Mouse (Mus musculus): ENCODE results near the gene Foxo1. TPM values are rescaled to one million over a fixed set of nuclear protein-coding genes. Genes with fewer than 3 reads are reported as not detected.

Gene Foxo1
- polyA plus RNA-seq, 1 experiment: 8.5 TPM

- TF ChIP-seq POLR2A (IDR thresholded peaks at IDR 0.05; ENCODE audit: extremely low read depth, insufficient read depth, low read length): no peak
- no peak for TF ChIP-seq CTCF (IDR thresholded peaks at IDR 0.05; ENCODE audit: extremely low read depth, insufficient read depth, low read length)
- no peak overlapping the region for H3K27ac ChIP-seq (ENCODE audit: insufficient read depth, low read length)
- no peak overlapping the region for H3K4me3 ChIP-seq (ENCODE audit: insufficient read depth, low read length)
- no peaks in the 10 kb centered on the region for H3K4me1 ChIP-seq (ENCODE audit: control insufficient read depth, insufficient read depth, low read length)
Observed at GRCm38 (mm10) chr3:52376974-52377373, 108.8 kb downstream of the Foxo1 start.

GRCm38 (mm10) chr3:52383351-52383750 lies 115.2 kb downstream of the Foxo1 start:
- H3K4me1 ChIP-seq (ENCODE audit: control insufficient read depth, insufficient read depth, low read length): no peaks in the 10 kb centered on the region
- no peak overlapping the region for H3K4me3 ChIP-seq (ENCODE audit: insufficient read depth, low read length)
- no peak for TF ChIP-seq POLR2A (IDR thresholded peaks at IDR 0.05; ENCODE audit: extremely low read depth, insufficient read depth, low read length)
- no peak for TF ChIP-seq CTCF (IDR thresholded peaks at IDR 0.05; ENCODE audit: extremely low read depth, insufficient read depth, low read length)
- H3K27ac ChIP-seq (ENCODE audit: insufficient read depth, low read length): no peak overlapping the region

DNA sequence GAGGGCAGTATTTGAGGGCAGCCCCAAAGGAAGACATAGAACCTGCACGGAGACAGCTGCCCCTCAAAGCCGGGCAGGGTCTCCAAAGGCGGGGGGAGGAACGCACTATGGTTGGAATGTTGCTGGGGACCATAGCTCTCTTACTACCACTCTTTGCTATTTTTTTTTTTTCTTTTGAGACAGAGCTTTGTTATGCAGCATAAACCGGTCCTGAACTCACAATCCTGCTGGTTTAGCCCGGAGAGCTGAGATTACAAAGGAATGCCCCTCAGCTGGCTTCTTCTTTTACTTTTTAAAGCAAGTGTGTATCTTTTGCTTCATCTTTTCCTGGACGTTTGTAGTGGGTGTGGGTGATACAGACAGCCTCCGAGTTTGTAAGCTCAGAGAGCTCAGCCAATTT lies 118.2 kb downstream of the Foxo1 start:
- no peaks in the 10 kb centered on the region for H3K4me1 ChIP-seq (ENCODE audit: control insufficient read depth, insufficient read depth, low read length)
- H3K4me3 ChIP-seq (ENCODE audit: insufficient read depth, low read length): no peak overlapping the region
- H3K27ac ChIP-seq (ENCODE audit: insufficient read depth, low read length): no peak overlapping the region
- TF ChIP-seq CTCF (IDR thresholded peaks at IDR 0.05; ENCODE audit: extremely low read depth, insufficient read depth, low read length) (no peak), POLR2A (IDR thresholded peaks at IDR 0.05; ENCODE audit: extremely low read depth, insufficient read depth, low read length) (no peak)

DNA sequence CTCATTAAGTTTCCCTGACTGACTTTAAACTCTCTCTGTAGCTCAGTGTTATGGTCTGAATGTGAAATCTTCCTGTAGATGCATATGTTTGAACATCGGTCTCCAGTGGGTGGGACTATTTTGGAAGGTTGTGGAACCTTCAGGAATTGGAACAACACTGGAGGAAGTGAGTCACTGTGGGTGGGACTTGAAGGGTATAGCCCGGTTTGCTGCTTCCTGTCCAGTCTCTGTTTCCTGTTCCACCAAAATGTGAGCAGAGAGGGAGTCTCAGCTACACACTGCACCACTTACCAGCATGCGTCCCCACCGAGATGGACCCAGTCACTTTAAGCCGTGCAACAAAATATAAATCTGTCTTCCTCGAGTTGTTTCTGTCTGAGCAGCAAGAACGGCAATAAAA lies 122.2 kb downstream of the Foxo1 start:
- Histone ChIP-seq H3K4me3 (ENCODE audit: insufficient read depth, low read length) (no peak overlapping the region), H3K4me1 (ENCODE audit: control insufficient read depth, insufficient read depth, low read length) (peaks cover 2% of the 10 kb centered on the region; the same call in 1 of the 2 replicates), H3K27ac (ENCODE audit: insufficient read depth, low read length) (no peak overlapping the region)
- TF ChIP-seq POLR2A (IDR thresholded peaks at IDR 0.05; ENCODE audit: extremely low read depth, insufficient read depth, low read length) (no peak), CTCF (IDR thresholded peaks at IDR 0.05; ENCODE audit: extremely low read depth, insufficient read depth, low read length) (no peak)

DNA sequence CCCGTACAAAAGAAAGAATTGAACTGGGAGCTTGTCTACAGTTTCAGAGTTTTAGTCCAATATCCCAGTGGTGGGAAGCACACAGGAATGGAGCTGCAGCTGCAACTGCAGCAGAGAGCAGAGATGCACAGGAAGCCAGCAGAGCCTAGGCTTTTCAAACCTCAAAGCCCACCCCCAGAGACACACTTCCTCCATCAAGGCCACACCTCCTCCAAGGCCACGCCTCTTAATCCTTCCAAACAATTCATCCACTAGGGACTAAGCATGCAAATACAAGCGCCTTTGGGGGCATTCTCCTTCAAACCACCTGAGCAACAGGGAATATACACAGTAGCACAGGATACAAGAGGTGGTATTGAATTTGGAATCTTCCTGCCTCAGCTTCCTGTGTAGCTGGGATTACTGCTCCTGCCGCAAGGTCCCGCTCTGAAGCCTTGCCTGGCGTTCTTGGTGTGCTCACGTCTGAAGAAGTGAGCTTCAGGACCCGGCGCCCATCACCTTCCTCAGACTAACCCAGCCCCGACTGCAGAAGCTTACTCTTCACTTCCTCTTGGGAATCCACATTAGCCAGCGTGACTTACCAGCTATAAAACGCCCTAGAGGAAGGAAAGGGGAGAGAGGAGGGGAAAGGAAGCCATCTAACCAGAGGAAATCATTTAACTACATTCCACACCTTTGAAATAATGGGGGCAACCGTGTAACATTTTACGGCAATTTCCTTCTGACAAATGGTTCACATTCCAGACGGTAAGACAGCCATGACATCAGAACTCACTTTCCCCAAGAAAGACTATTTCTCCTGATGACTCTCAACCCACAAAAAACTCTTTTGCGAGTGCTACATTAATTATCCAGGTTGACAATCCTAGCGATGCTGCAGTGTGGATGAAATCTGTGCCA lies 122.9 kb downstream of the Foxo1 start:
- peaks cover 2% of the 10 kb centered on the region; the same call in 1 of the 2 replicates for H3K4me1 ChIP-seq (ENCODE audit: control insufficient read depth, insufficient read depth, low read length)
- no peak overlapping the region for H3K4me3 ChIP-seq (ENCODE audit: insufficient read depth, low read length)
- H3K27ac ChIP-seq (ENCODE audit: insufficient read depth, low read length): no peak overlapping the region
- TF ChIP-seq POLR2A (IDR thresholded peaks at IDR 0.05; ENCODE audit: extremely low read depth, insufficient read depth, low read length): no peak
- TF ChIP-seq CTCF (IDR thresholded peaks at IDR 0.05; ENCODE audit: extremely low read depth, insufficient read depth, low read length): no peak

GRCm38 (mm10) chr3:52391897-52392296 lies 123.8 kb downstream of the Foxo1 start:
- H3K27ac ChIP-seq (ENCODE audit: insufficient read depth, low read length): no peak overlapping the region
- H3K4me1 ChIP-seq (ENCODE audit: control insufficient read depth, insufficient read depth, low read length): peaks cover 2% of the 10 kb centered on the region; the same call in 1 of the 2 replicates
- TF ChIP-seq CTCF (IDR thresholded peaks at IDR 0.05; ENCODE audit: extremely low read depth, insufficient read depth, low read length): no peak
- TF ChIP-seq POLR2A (IDR thresholded peaks at IDR 0.05; ENCODE audit: extremely low read depth, insufficient read depth, low read length): no peak
- no peak overlapping the region for H3K4me3 ChIP-seq (ENCODE audit: insufficient read depth, low read length)

GRCm38 (mm10) chr3:52392521-52392920 lies 124.4 kb downstream of the Foxo1 start:
- Histone ChIP-seq H3K27ac (ENCODE audit: insufficient read depth, low read length) (no peak overlapping the region), H3K4me3 (ENCODE audit: insufficient read depth, low read length) (no peak overlapping the region), H3K4me1 (ENCODE audit: control insufficient read depth, insufficient read depth, low read length) (peaks cover 2% of the 10 kb centered on the region; the same call in 1 of the 2 replicates)
- TF ChIP-seq CTCF (IDR thresholded peaks at IDR 0.05; ENCODE audit: extremely low read depth, insufficient read depth, low read length): no peak
- no peak for TF ChIP-seq POLR2A (IDR thresholded peaks at IDR 0.05; ENCODE audit: extremely low read depth, insufficient read depth, low read length)

DNA sequence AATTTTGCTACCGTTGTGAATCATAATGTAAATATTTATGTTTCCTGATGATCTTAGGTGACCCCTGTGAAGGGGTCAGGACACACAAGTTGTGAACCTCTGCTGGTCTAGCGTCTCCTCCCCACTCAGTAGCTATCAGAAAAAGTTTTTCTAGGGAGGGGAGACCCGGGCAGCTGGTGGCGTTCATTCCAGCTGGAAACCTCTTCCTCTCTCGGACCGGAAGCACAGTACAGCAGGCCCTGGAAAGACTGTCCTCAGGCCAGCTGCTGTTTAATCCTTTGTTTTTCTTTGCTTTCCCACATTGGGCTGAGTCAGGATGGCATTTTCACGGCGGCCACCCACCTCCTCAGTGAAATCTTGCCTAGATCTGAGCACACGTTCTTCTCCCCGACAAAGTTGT lies 125.0 kb downstream of the Foxo1 start:
- no peak overlapping the region for H3K27ac ChIP-seq (ENCODE audit: insufficient read depth, low read length)
- peaks cover 2% of the 10 kb centered on the region; the same call in 1 of the 2 replicates for H3K4me1 ChIP-seq (ENCODE audit: control insufficient read depth, insufficient read depth, low read length)
- no peak overlapping the region for H3K4me3 ChIP-seq (ENCODE audit: insufficient read depth, low read length)
- TF ChIP-seq CTCF (IDR thresholded peaks at IDR 0.05; ENCODE audit: extremely low read depth, insufficient read depth, low read length): no peak
- no peak for TF ChIP-seq POLR2A (IDR thresholded peaks at IDR 0.05; ENCODE audit: extremely low read depth, insufficient read depth, low read length)

GRCm38 (mm10) chr3:52396121-52396731 lies 128.1 kb downstream of the Foxo1 start:
- peaks cover 2% of the 10 kb centered on the region; the same call in 1 of the 2 replicates for H3K4me1 ChIP-seq (ENCODE audit: control insufficient read depth, insufficient read depth, low read length)
- TF ChIP-seq POLR2A (IDR thresholded peaks at IDR 0.05; ENCODE audit: extremely low read depth, insufficient read depth, low read length): no peak
- TF ChIP-seq CTCF (IDR thresholded peaks at IDR 0.05; ENCODE audit: extremely low read depth, insufficient read depth, low read length): no peak
- H3K27ac ChIP-seq (ENCODE audit: insufficient read depth, low read length): no peak overlapping the region
- H3K4me3 ChIP-seq (ENCODE audit: insufficient read depth, low read length): no peak overlapping the region

Data from cortical plate, adult 2 months (tissue).